Mouse (Mus musculus) midbrain, embryonic 15.5 days (tissue): ENCODE data around the gene Kcnj15. TPM values are rescaled to one million over a fixed set of nuclear protein-coding genes. Genes with fewer than 3 reads are reported as not detected.

ENCODE experiments used
- ATAC-seq: fragments of 200-750 bp; cut with Nextera tagmentation; replicated peaks from 2 replicates; pipeline ENCODE4 v1.8.0; 2017; ENCODE audit warnings: moderate TSS enrichment
- H3K27ac ChIP-seq: fragments of 300-500 bp; sonication (generic); 2 replicates; pipeline ENCODE4 v1.5.1; 2015; ENCODE audit warnings: mild to moderate bottlenecking, inconsistent platforms
- H3K27me3 ChIP-seq: fragments of 300-500 bp; sonication (generic); replicated peaks from 2 replicates; pipeline ENCODE4 v1.6.1; 2015; ENCODE audit warnings: inconsistent platforms
- H3K36me3 ChIP-seq: fragments of 300-500 bp; sonication (generic); replicated peaks from 2 replicates; pipeline ENCODE4 v1.6.1; 2015; ENCODE audit warnings: inconsistent platforms
- H3K4me1 ChIP-seq: fragments of 300-500 bp; sonication (generic); 2 replicates; pipeline ENCODE4 v1.6.1; 2015; ENCODE audit warnings: inconsistent platforms
- H3K4me2 ChIP-seq: fragments of 300-500 bp; sonication (generic); 2 replicates; pipeline ENCODE4 v1.6.1; 2015; ENCODE audit warnings: inconsistent platforms, mild to moderate bottlenecking, moderate library complexity
- H3K4me3 ChIP-seq: fragments of 300-500 bp; sonication (generic); 2 replicates; pipeline ENCODE4 v1.5.1; 2015; ENCODE audit warnings: mild to moderate bottlenecking, inconsistent platforms
- H3K9ac ChIP-seq: fragments of 300-500 bp; sonication (generic); 2 replicates; pipeline ENCODE4 v1.6.1; 2015; ENCODE audit warnings: mild to moderate bottlenecking, inconsistent platforms
- H3K9me3 ChIP-seq: fragments of 300-500 bp; sonication (generic); 2 replicates; pipeline ENCODE4 v1.6.1; 2016; ENCODE audit warnings: inconsistent platforms
- WGBS: fragments of 180-500 bp; shearing (Covaris S2); methylation state at CpG from one replicate; pipeline ENCODE4 v1.1.7; 2015; ENCODE audit warnings: mixed read lengths; 5-methylcytosine and 5-hydroxymethylcytosine counted together
- polyA plus RNA-seq: library from polyadenylated mRNA; unstranded; fragments of >200 nt; fragmentation: Nextera tagmentation; extraction: Ambion mirVana; gene quantifications from 2 replicates; pipeline ENCODE4 v1.2.1, GENCODE M21; 2015

Kcnj15 gene
- polyA plus RNA-seq = 0.09 and 0.19 TPM in 2 replicates

GRCm38 (mm10) chr16:95257266-95257894 is at the start of gene Kcnj15:
Gene Kcnj15 (plus strand): TSS chr16:95257558.
- Histone ChIP-seq H3K4me1 (no peaks in the 10 kb centered on the region), H3K4me3 (no peak within 1 kb of the TSS), H3K9me3 (no peaks in the 10 kb centered on the region), H3K27me3 (no peaks in the 10 kb centered on the region), H3K4me2 (no peak within 1 kb of the TSS), H3K36me3 (no peaks in the 10 kb centered on the region), H3K9ac (no peak within 1 kb of the TSS), H3K27ac (no peak within 1 kb of the TSS)
- WGBS = 26% methylated on average over 6 of the region's 6 CpGs
- no peak for ATAC-seq

GRCm38 (mm10) chr16:95208243-95208642 is 49.1 kb upstream of the Kcnj15 start:
- Histone ChIP-seq H3K4me2 (no peak overlapping the region), H3K9ac (no peak overlapping the region), H3K36me3 (no peaks in the 10 kb centered on the region), H3K4me1 (no peaks in the 10 kb centered on the region), H3K27me3 (no peaks in the 10 kb centered on the region), H3K9me3 (no peaks in the 10 kb centered on the region), H3K4me3 (no peak overlapping the region), H3K27ac (no peak overlapping the region)
- 88% methylated on average over 7 of the region's 7 CpGs for WGBS
- ATAC-seq = no peak

GRCm38 (mm10) chr16:95209011-95209466 is 48.3 kb upstream of the Kcnj15 start:
- WGBS = 55% methylated on average over 1 of the region's 1 CpGs
- H3K4me2 ChIP-seq = no peak overlapping the region
- no peaks in the 10 kb centered on the region for H3K27me3 ChIP-seq
- no peak for ATAC-seq
- H3K9ac ChIP-seq = no peak overlapping the region
- no peak overlapping the region for H3K27ac ChIP-seq
- H3K4me3 ChIP-seq = no peak overlapping the region
- H3K36me3 ChIP-seq = no peaks in the 10 kb centered on the region
- no peaks in the 10 kb centered on the region for H3K4me1 ChIP-seq
- H3K9me3 ChIP-seq = no peaks in the 10 kb centered on the region

GRCm38 (mm10) chr16:95214251-95215197 is 42.8 kb upstream of the Kcnj15 start:
- H3K4me2 ChIP-seq = no peak overlapping the region
- no peaks in the 10 kb centered on the region for H3K4me1 ChIP-seq
- WGBS = 74% methylated on average over 7 of the region's 7 CpGs
- no peak for ATAC-seq
- H3K27ac ChIP-seq = no peak overlapping the region
- no peaks in the 10 kb centered on the region for H3K27me3 ChIP-seq
- H3K9ac ChIP-seq = no peak overlapping the region
- H3K36me3 ChIP-seq = no peaks in the 10 kb centered on the region
- H3K9me3 ChIP-seq = no peaks in the 10 kb centered on the region
- no peak overlapping the region for H3K4me3 ChIP-seq

GRCm38 (mm10) chr16:95215782-95216181 is 41.6 kb upstream of the Kcnj15 start:
- no peak overlapping the region for H3K9ac ChIP-seq
- H3K9me3 ChIP-seq = no peaks in the 10 kb centered on the region
- no peak overlapping the region for H3K27ac ChIP-seq
- no peaks in the 10 kb centered on the region for H3K36me3 ChIP-seq
- no peak overlapping the region for H3K4me3 ChIP-seq
- H3K27me3 ChIP-seq = no peaks in the 10 kb centered on the region
- H3K4me1 ChIP-seq = no peaks in the 10 kb centered on the region
- H3K4me2 ChIP-seq = no peak overlapping the region
- no peak for ATAC-seq
- 53% methylated on average over 9 of the region's 9 CpGs for WGBS

- Histone ChIP-seq H3K27ac (no peak overlapping the region), H3K9me3 (no peaks in the 10 kb centered on the region), H3K4me2 (no peak overlapping the region), H3K4me1 (no peaks in the 10 kb centered on the region), H3K36me3 (no peaks in the 10 kb centered on the region), H3K9ac (no peak overlapping the region), H3K27me3 (no peaks in the 10 kb centered on the region), H3K4me3 (no peak overlapping the region)
- WGBS = 86% methylated on average over 7 of the region's 7 CpGs
- no peak for ATAC-seq
These were observed 41.0 kb upstream of the Kcnj15 start for GRCm38 (mm10) chr16:95216346-95216745.

GRCm38 (mm10) chr16:95216824-95217223 is 40.5 kb upstream of the Kcnj15 start:
- 85% methylated on average over 5 of the region's 5 CpGs for WGBS
- no peaks in the 10 kb centered on the region for H3K4me1 ChIP-seq
- no peak overlapping the region for H3K9ac ChIP-seq
- no peaks in the 10 kb centered on the region for H3K9me3 ChIP-seq
- H3K27ac ChIP-seq = no peak overlapping the region
- H3K4me2 ChIP-seq = no peak overlapping the region
- ATAC-seq = no peak
- H3K4me3 ChIP-seq = no peak overlapping the region
- H3K36me3 ChIP-seq = no peaks in the 10 kb centered on the region
- H3K27me3 ChIP-seq = no peaks in the 10 kb centered on the region

GRCm38 (mm10) chr16:95218783-95219182 is 38.6 kb upstream of the Kcnj15 start:
- H3K36me3 ChIP-seq = no peaks in the 10 kb centered on the region
- no peak overlapping the region for H3K9ac ChIP-seq
- no peak overlapping the region for H3K4me2 ChIP-seq
- no peaks in the 10 kb centered on the region for H3K4me1 ChIP-seq
- WGBS = 86% methylated on average over 5 of the region's 5 CpGs
- H3K27me3 ChIP-seq = no peaks in the 10 kb centered on the region
- no peak overlapping the region for H3K4me3 ChIP-seq
- no peak overlapping the region for H3K27ac ChIP-seq
- no peaks in the 10 kb centered on the region for H3K9me3 ChIP-seq
- ATAC-seq = no peak

- H3K4me2 ChIP-seq = no peak overlapping the region
- H3K9ac ChIP-seq = no peak overlapping the region
- H3K27ac ChIP-seq = no peak overlapping the region
- no peaks in the 10 kb centered on the region for H3K36me3 ChIP-seq
- 53% methylated on average over 2 of the region's 2 CpGs for WGBS
- H3K27me3 ChIP-seq = no peaks in the 10 kb centered on the region
- no peak overlapping the region for H3K4me3 ChIP-seq
- H3K9me3 ChIP-seq = no peaks in the 10 kb centered on the region
- H3K4me1 ChIP-seq = no peaks in the 10 kb centered on the region
- ATAC-seq = no peak
These were observed 37.9 kb upstream of the Kcnj15 start for GRCm38 (mm10) chr16:95219459-95219858.

- H3K4me3 ChIP-seq = no peak overlapping the region
- ATAC-seq = no peak
- no peak overlapping the region for H3K27ac ChIP-seq
- H3K9ac ChIP-seq = no peak overlapping the region
- H3K9me3 ChIP-seq = no peaks in the 10 kb centered on the region
- 73% methylated on average over 4 of the region's 4 CpGs for WGBS
- no peaks in the 10 kb centered on the region for H3K27me3 ChIP-seq
- no peaks in the 10 kb centered on the region for H3K4me1 ChIP-seq
- H3K36me3 ChIP-seq = no peaks in the 10 kb centered on the region
- no peak overlapping the region for H3K4me2 ChIP-seq
These were observed 36.3 kb upstream of the Kcnj15 start for GRCm38 (mm10) chr16:95221051-95221450.

GRCm38 (mm10) chr16:95222026-95222718 is 35.2 kb upstream of the Kcnj15 start:
- Histone ChIP-seq H3K27ac (no peak overlapping the region), H3K4me1 (no peaks in the 10 kb centered on the region), H3K9me3 (no peaks in the 10 kb centered on the region), H3K36me3 (no peaks in the 10 kb centered on the region), H3K9ac (no peak overlapping the region), H3K4me3 (no peak overlapping the region), H3K27me3 (no peaks in the 10 kb centered on the region), H3K4me2 (no peak overlapping the region)
- WGBS = 71% methylated on average over 7 of the region's 7 CpGs
- ATAC-seq = no peak

GRCm38 (mm10) chr16:95223435-95223834 is 33.9 kb upstream of the Kcnj15 start:
- 85% methylated on average over 8 of the region's 8 CpGs for WGBS
- H3K36me3 ChIP-seq = no peaks in the 10 kb centered on the region
- H3K4me3 ChIP-seq = no peak overlapping the region
- H3K9me3 ChIP-seq = no peaks in the 10 kb centered on the region
- H3K9ac ChIP-seq = no peak overlapping the region
- H3K4me2 ChIP-seq = no peak overlapping the region
- H3K27me3 ChIP-seq = no peaks in the 10 kb centered on the region
- no peak for ATAC-seq
- no peaks in the 10 kb centered on the region for H3K4me1 ChIP-seq
- no peak overlapping the region for H3K27ac ChIP-seq
